Mouse (Mus musculus) urinary bladder, postnatal 36 days (tissue): ENCODE data around the gene H13.
A peak's percentile ranks its signal among the peaks of the same experiment; 100 is the strongest.
"Not testable (repeated sequence)": the region's sequence is repeated elsewhere in the genome, so short reads cannot be mapped to it uniquely, and the experiment has no call there.

Experiments
- DNase-seq, 2 experiments: peaks; one replicate each; pipeline ENCODE4 v3.0.0; 2022; ENCODE audit warnings: low spot score in 2 of 2, mixed read lengths in 1 of 2

H13 gene

DNA sequence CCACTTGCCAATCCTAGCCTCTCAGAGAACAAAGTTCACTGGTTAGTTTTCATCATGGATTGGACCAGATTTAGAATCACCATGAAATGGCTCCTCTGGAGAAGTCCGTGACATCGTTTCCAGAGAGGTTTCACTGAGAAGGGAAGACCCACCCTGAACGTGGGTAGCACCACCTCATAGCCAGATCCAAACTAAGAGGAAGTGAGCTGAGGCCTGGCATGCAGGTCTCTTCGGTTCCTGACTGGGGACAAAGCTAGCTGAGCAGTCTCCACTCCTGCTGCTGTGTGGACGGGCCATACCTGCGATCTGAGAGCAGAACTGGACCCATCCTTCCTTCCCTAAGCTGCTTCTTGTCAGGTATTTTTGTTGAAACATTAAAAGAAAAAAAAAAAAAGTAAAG lies 8.1 kb upstream of the H13 start:
- DNase-seq: no peak

DNA sequence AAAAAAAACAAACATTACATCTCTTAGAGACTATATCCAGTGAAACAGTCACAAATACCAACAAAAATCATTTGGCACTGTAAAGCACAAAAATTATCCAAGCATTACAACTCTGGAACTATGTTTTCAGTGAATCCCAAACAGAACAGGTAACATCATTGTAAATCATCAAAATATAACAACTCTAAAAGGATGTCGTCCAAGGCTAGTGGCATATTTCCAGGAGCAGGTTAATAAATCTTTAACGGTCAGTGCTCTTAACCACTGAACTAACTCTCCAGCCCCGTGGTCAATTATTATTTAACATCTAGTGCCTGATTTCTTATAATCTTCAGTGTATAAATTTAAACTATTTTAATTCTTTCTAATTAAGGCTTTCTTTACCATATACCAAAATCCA lies 3.1 kb upstream of the H13 start:
- DNase-seq: not testable (repeated sequence)

DNA sequence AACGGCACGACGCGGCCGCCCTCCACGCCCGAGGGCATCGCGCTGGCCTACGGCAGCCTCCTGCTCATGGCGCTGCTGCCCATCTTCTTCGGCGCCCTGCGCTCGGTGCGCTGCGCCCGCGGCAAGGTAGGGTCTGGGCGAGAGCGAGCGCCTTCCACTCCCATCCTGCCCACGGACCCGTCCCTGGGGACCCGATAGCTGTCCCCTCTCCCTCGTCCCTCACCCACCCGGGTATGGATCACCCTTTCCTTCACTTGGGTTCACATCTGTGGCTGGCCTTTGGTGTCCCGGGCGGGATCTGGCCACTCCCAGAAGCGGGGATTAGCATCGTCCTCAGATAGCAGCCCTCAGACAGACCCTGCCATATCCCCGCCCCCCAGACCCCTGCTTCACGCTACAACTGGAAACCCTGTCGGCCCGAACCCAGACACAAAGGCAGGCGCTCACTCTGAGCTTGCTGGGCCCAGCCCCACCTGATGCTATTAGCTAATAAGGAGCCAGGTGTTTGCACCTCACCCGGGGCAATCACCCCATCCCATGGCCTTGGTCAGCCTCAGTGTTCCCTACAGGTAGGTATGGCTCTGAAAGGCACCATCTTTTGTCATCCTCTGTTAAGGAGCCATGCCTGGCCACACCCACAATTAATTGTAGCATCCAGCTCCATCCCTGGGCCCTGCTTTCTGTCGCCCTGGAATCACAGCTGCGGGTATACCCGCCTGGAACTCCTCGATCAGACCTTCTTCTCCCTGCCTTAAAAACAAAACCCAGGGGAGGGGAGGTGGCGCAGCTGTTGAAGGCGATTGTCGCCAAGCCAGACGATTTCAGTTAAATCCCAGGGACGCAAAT lies 601 bp downstream of the H13 start:
- DNase-seq: no peak

DNA sequence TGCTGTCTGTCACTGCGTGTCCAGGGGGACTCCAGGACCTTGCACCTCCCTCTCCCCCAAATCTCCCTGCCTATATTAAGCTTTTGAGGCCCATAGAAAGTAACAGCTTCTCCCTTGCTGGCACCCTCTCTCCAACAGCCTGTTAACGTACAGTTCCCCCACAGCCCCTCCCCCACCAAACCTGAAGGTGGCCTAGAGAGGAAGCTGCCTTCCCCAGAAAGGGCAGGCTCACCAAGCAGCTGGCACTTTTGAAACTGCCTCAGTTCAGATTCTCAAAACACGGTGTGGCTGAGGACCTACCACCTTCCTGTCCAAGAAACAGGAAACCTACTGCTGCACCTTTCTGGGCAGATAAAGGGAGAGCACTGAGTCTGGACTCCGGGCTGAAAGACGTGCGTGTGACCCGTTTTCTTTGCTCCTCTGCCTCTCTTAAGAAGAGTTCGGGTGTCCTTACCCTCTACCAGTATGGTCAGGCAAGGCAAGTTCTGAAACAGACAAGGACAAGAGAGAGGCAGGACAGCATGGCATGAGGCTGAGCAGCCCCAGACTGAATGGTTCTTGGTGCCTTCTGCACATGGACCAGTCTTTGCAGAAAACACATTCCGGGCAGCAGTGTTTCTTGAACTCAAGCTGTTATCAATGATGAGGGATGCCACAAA lies 1.9 kb downstream of the H13 start:
- no peak for DNase-seq

DNA sequence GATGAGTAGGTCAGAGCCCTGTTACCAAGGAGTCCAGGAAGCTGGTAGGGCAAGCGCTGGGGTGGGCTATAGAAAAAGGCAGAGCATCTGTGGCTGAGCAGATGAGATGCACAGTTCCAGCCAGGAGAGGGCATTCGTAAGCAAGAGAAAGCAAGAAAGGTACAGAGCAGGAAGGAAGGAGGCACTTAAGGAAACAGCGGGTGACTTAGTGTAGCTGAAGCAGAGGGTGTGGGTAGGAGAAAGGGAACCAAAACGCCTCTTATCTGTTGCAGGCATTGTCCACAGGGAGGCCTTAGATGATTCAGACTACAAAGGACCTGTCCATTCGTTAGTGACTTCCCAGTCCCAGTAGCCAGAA lies 2.4 kb downstream of the H13 start:
- peak in 1 of 2 experiments; percentile 34 for DNase-seq

DNA sequence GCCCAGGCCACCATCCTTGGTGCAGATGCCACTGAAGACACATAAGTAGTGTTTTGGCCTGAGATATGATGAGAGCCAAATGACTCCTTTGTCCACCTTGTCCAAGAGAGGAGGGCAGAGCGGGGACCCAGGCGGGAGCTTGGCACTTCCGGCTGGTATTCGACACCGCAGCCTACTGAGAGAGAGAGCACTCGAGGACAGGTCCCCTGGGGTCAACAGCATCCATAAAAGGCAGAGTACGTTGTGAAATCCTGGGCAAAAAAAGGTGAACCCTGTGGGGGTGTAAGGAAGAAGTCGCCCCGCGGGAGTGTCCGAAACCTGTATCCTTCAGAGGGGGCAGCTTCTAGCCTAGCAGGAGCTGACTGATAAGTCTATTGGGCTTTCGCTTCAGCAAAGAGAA lies 2.9 kb downstream of the H13 start:
- no peak for DNase-seq

DNA sequence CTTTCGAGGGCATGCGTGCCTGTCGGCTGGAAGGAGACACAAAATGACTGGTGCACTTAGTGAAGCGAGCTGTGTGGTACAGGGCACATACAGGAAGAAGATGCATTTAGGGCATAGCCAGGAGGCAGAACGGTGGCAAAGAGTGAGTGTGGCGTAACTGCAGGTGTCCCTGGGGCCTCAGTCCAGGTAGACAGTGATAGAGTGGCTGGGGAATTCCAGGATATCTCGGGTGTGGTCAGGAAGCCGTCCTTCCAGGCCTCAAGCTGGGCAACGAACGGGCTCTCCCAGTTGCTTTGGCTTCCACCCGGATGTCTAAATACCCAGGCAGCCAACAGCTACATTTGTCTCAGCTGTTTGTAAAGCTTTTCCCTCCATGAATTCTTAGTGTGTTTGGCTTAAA lies 4.9 kb downstream of the H13 start:
- DNase-seq: no peak

DNA sequence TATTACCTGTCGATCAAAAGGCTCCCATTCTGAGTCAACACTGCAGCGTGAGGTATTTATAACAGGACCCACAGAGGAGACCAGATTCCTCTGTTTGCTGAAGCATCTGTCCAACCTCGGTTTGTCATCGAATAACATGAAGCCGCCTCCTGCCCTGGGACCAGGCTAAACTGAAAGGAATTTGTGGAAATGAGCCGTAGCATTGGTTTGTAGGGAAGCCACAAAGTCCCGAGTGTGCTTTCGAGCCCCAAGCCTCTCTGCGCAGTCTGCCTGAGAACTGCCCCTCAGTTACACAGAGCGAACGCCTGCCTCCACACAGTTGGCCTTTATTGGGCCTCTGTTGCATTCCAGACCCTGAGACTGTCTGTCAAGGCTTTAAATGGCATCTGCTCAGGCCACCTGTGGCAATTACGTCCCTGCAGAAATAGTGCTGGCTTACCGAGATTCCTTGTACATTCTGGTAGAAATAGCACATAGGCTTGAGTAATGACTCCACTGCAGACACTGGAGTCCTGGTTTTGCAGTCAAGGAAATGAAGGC lies 6.1 kb downstream of the H13 start:
- no peak for DNase-seq

DNA sequence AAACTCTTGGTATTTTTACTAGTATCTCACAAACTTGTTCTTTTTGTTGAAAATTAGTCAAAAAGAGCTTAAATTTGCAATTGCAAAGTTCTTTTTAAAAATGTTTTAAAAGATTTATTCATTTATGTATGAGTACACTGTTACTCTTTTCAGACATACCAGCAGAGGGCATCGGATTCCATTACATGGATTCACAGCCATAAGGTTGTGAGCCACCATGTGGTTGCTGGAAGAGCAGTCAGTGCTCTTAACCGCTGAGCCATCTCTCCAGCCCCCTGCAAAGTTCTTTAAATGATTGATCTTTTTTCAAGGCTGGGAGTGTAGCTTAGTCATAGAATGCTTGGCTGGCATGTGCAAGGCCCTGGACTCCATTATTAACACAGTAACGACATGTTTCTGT lies 9.0 kb downstream of the H13 start:
- no peak for DNase-seq

DNA sequence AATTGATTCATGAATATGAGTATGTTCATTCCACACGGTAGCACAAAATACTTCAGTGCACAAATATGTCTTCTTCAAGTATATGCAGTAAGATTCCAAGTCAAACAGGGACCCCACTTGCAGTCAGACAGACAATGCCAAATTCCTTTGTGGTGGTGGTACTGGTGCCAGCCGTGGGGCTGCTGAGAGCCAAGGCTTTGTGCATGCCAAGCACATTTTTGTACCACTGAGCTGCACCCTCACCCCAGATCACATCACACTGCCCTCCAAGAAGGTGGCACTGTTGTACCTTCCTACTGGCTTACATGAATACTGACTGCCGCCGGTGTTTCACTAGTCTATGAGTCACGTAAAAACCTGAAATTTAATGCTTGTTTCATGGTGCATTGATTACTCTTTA lies 9.7 kb downstream of the H13 start:
- DNase-seq: no peak

DNA sequence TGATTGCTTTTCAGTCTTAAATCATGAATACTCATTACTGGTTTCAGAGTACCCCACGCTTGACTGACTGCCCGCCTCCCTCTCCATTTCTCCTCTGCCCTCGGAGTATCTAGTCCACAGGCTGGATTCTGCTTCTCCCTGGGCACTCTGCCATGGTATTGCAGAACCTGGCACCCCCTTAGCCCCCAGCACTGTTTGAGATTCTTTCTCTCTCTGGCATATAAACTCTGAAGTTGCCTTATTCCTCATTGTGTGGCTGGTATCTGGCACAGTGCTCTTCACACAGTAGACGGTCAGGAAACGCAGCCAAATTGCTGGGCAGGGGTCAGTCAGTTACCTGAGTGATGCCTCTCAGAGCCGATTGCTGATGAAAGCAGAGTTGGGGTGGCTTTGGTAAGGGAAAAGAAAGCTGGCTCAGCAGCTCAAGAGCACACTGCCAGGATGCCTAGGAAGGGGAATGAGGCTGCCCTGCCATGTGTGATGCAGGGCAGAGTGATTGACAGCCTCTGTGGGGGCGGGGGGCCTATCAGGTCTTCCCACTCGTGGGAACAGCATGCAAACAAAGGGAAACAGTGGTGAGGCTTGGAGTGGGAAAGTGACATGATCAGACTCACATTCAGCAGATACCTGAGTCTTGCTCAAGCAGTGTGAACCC lies 10.6 kb downstream of the H13 start:
- DNase-seq: no peak

DNA sequence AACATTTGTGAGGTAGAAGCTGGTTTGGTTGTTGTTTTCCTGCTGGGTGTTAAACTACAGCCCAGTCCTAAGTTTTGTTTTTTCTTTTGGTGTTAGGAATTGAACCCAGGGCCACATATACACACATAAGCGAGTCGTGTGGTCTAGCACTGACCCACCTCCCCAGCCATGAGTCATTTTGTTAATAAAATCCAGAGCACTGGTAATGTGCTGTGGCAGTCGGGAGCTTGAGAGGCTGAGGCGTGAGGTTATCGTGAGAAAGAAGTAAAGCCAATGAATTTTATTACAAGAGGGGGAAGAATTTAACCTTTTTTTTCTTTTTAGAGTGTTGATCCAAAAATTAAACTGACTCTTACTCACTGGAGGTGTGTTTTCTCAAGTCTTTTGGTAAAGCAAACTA lies 13.8 kb downstream of the H13 start:
- no peak for DNase-seq

DNA sequence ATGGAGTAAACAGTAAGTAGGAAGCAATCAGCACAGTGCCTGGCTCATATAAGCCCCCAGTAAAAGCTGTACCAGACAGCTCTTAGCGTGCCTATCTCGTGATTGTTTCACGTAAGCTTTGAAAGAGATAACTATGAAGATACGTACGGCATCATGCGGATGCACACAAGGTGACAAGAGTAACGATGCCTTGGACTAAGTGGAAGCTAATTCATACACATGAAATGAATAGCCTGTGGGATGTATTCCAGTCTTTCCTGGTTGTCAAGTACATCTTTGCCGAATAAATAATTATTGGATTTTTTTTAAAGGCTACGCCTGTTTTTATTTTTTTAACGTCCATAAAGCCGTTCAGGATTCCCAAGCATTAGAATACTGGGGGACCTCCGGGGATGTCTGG lies 17.1 kb downstream of the H13 start:
- DNase-seq: no peak

DNA sequence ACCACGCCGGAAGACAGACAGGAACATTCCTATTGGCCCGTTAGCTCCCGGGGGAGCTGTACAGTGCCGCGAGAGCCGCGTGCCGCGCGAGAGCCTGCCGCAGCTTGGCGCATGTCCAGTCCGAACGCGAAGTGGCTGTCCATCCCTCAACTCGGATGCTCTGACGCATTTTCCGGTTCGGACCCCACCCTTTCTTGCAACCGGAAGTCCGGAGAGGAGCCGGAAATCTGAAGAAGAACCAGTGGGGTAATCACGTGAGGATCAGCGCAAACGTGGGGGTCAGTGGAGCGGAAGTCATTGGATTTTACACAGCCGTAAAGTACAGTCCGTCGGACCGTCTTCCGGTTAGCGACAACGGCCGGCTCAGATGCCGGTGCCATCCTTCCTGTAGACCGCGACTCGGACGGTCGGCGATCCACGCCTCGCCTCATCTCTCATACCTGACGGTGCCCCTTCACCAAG lies 17.6 kb downstream of the H13 start, which contains the start of gene Mcts2:
TSS of gene Mcts2 (plus strand) at position 230 of the 462 bp plus-strand sequence.
- DNase-seq: peak; percentile 80 to 94

DNA sequence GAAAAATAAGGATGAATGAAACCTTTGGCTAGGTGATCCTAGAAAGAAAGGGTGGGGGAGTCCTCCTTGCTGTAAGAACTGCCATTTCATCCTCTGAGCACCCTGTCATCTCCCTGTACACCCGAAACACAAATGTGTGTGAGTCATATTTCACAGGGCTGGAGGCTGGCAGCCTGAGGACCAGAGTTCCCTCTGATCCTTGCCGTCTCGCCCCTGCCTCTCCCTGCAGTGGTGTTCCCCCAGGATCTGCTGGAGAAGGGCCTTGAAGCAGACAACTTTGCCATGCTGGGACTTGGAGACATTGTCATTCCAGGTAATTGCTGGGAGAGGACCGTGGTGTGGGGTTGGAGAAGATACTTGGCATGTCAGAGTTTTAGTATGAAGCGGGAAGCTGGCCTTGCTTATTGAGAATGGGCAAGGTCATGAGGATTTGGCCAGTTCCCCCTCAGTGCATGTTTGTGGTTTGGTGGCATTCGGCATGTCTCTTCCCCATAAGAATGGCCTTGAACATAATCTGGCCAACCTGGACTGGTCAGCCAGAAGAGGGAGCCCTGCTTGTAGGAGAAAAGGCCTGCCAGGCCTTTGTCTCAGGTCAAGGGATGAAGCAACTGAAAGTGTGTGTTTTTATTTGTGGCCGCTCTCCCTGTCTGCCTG lies 22.4 kb downstream of the H13 start:
- DNase-seq: no peak

DNA sequence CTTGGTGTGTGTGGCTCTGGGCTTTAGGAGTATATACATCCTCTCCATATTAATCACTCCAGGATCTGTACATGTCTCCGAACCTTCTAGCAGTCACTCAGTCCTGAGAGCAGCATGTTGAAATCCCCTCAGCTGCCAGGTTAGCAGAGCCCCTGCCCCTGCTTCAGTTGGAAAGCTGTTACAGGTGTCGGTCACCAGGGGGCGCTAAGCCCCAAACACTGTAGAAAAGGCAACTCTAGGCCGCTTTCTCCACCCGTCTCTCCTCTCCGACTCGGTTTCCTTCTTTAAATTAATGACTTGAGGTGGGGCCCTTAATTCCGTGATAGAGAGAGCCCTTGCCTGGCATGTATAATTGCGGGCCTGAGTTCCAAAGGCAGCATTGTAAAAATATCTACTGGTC lies 24.0 kb downstream of the H13 start:
- peak; percentile 60 to 68 for DNase-seq

DNA sequence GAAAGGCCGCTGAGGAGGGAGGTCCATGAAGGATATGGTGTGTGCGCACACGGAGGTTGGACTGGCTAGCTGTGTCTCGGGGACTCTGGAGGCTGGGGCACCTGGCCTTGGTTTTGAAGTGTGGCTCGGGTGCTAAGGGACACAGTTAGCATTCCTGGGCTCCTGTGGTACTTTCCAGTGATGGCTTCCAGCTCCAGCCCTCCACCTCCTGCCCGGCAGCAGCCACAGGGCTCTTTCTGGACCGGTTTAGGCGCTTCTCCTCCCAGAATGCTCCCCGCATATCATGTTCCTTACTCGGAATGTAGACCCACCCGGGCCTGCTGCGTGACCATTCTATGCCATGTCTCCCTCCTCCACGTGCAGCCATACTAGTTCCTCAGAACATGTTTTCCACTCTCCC lies 24.5 kb downstream of the H13 start:
- DNase-seq: no peak

DNA sequence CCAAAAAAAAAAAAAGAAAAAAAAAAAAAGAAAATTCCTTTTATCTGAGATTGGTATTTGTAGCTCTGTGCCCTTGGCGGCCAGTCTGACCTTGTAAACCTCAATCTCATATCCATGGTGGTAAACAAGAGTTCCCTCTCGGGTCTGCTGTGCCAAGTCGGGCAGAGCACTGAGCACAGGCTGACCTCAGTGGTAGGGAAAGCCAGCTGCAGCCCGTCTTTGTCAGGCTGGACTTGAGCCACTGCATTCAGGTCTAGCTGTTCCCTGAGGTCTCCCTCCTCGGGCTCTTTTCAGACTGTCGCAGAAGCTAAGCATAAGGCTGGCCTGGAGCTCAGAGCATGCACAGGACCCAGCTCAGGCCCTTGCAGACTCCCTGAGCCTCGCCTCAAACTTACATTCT lies 25.4 kb downstream of the H13 start:
- no peak for DNase-seq

DNA sequence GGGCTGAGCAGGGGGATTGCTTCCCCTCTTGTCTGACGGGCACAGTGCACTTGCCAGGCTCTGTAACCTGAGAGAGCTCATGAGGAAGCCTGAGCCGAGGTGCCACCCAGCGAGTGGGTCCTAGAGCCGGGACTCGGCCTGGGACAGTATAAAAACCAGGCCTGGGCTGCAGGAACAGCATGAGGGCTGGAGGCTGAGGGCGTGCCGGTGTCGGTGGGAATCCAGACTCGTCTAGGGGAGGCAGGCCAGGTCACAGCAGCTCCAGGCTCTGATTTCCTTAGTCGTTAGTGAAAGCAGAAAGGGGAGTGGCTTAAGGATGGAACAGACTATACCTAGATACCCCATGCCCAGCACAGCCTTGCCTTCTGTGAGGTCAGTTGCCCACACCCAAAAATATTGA lies 26.8 kb downstream of the H13 start:
- DNase-seq: no peak

DNA sequence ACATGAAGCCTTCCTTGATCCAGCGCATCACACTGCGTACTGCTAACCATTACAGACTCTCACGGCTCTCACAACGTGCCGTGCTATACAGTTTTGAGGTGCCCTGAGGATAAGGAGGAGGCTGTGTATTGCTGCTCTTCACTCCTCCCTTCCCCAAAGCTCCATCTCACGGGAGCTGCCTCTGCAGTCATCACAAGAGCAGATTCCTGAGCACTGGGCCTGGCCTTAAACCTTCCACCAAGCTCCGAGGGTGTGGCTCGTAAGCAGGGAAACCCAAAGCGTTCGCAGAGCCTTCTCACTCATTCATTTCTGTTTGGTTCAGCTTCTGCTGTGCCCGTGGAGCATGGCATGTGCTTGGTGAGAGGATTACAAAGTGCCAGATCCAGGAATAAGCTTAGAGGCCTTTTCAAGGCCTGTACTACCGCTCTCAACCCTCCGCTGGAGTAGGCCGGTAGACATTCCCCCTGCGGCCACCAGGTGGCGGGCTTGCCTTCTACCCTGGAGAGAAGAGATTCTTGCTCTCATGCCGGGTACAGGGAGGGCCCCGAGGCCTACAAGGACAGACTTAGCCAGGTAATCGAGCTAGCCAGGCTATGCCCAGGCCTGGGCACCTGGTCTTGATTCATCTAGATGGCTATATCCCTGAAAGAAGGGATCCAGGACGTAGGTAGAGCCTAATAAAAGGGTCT lies 27.4 kb downstream of the H13 start:
- DNase-seq: peak; percentile 88 to 93

DNA sequence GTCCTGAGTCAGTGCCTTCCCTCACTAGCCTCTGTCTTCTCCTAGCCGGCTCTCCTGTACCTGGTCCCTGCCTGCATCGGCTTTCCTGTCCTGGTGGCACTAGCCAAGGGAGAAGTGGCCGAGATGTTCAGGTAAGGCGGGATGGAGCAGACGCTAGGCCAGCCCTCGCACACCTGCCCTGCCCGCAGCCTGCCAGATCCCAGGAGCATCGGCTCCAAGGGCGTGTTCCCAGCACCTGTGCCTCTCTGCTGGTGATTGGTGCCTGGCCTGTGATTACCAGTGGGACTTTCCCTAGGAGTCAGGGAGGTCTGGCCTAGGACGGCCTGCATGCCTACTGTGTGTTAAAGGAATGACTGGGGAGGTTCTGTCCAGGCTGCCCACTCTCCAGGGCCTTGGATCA lies 30.9 kb downstream of the H13 start:
- DNase-seq: no peak
